Mouse (Mus musculus) forebrain, embryonic 16.5 days (tissue): ENCODE measurements around the gene Alox5. TPM values are rescaled to one million over a fixed set of nuclear protein-coding genes. Genes with fewer than 3 reads are reported as not detected.

ENCODE experiments used
- ATAC-seq: fragments of 200-750 bp; cut with Nextera tagmentation; 2 replicates; pipeline ENCODE4 v1.8.0; 2017; ENCODE audit warnings: mild to moderate bottlenecking, moderate library complexity
- H3K27ac ChIP-seq: fragments of 300-500 bp; sonication (generic); 2 replicates; pipeline ENCODE4 v1.5.1; 2014; ENCODE audit warnings: low read length, control low read depth
- H3K27me3 ChIP-seq: fragments of 300-500 bp; sonication (generic); replicated peaks from 2 replicates; pipeline ENCODE4 v1.6.1; 2014; ENCODE audit warnings: low read length; ENCODE audit not compliant: control insufficient read depth, insufficient read depth
- H3K36me3 ChIP-seq: fragments of 300-500 bp; sonication (generic); 2 replicates; pipeline ENCODE4 v1.6.1; 2014; ENCODE audit not compliant: control insufficient read depth, insufficient read depth
- H3K4me1 ChIP-seq: fragments of 300-500 bp; sonication (generic); replicated peaks from 2 replicates; pipeline ENCODE4 v1.6.1; 2014; ENCODE audit warnings: low read length; ENCODE audit not compliant: control insufficient read depth, insufficient read depth
- H3K4me2 ChIP-seq: fragments of 300-500 bp; sonication (generic); 2 replicates; pipeline ENCODE4 v1.6.1; 2014; ENCODE audit warnings: mild to moderate bottlenecking, low read length, control low read depth
- H3K4me3 ChIP-seq: fragments of 300-500 bp; sonication (generic); replicated peaks from 2 replicates; pipeline ENCODE4 v1.5.1; 2014; ENCODE audit warnings: mild to moderate bottlenecking, low read length, control low read depth
- H3K9ac ChIP-seq: fragments of 300-500 bp; sonication (generic); replicated peaks from 2 replicates; pipeline ENCODE4 v1.6.1; 2014; ENCODE audit warnings: low read depth, low read length, control low read depth
- H3K9me3 ChIP-seq: fragments of 300-500 bp; sonication (generic); 2 replicates; pipeline ENCODE4 v1.6.1; 2016; ENCODE audit warnings: low read length; ENCODE audit not compliant: control insufficient read depth
- WGBS: fragments of 180-500 bp; shearing (Covaris S2); extraction: QIAGEN DNeasy Blood & Tissue Kit; methylation state at CpG from one replicate; pipeline ENCODE4 v1.1.7; 2014; 5-methylcytosine and 5-hydroxymethylcytosine counted together
- polyA plus RNA-seq: library from polyadenylated mRNA; unstranded; fragments of >200 nt; fragmentation: Nextera tagmentation; extraction: Ambion mirVana; gene quantifications from 2 replicates; pipeline ENCODE4 v1.2.1, GENCODE M21; 2015

Gene Alox5
- polyA plus RNA-seq, 1 experiment from 2014 or later, result 0.52 TPM

- H3K9me3 ChIP-seq, result no peaks in the 10 kb centered on the region
- no peak overlapping the region for H3K4me3 ChIP-seq
- no peaks in the 10 kb centered on the region for H3K36me3 ChIP-seq
- H3K4me1 ChIP-seq, result no peaks in the 10 kb centered on the region
- H3K9ac ChIP-seq, result no peak overlapping the region
- 90% methylated on average over 7 of the region's 7 CpGs for WGBS
- ATAC-seq, result no peak
- no peak overlapping the region for H3K27ac ChIP-seq
- H3K4me2 ChIP-seq, result no peak overlapping the region
- no peaks in the 10 kb centered on the region for H3K27me3 ChIP-seq
These were observed 38.0 kb downstream of the Alox5 start for GRCm38 (mm10) chr6:116422991-116423390.

- no peak overlapping the region for H3K27ac ChIP-seq
- ATAC-seq, result no peak
- no peaks in the 10 kb centered on the region for H3K36me3 ChIP-seq
- H3K4me2 ChIP-seq, result no peak overlapping the region
- no peak overlapping the region for H3K4me3 ChIP-seq
- H3K9me3 ChIP-seq, result no peaks in the 10 kb centered on the region
- no peaks in the 10 kb centered on the region for H3K4me1 ChIP-seq
- WGBS, result 76% methylated on average over 10 of the region's 10 CpGs
- H3K9ac ChIP-seq, result no peak overlapping the region
- H3K27me3 ChIP-seq, result no peaks in the 10 kb centered on the region
These were observed 40.7 kb downstream of the Alox5 start for GRCm38 (mm10) chr6:116420271-116420670.

GRCm38 (mm10) chr6:116419699-116420098, 41.3 kb downstream of the Alox5 start:
- Histone ChIP-seq H3K36me3 (no peaks in the 10 kb centered on the region), H3K27ac (no peak overlapping the region), H3K27me3 (no peaks in the 10 kb centered on the region), H3K4me3 (no peak overlapping the region), H3K4me2 (no peak overlapping the region), H3K9me3 (no peaks in the 10 kb centered on the region), H3K4me1 (no peaks in the 10 kb centered on the region), H3K9ac (no peak overlapping the region)
- 76% methylated on average over 6 of the region's 6 CpGs for WGBS
- no peak for ATAC-seq

- no peak overlapping the region for H3K4me3 ChIP-seq
- H3K27me3 ChIP-seq, result no peaks in the 10 kb centered on the region
- H3K4me1 ChIP-seq, result no peaks in the 10 kb centered on the region
- no peak for ATAC-seq
- WGBS, result 57% methylated on average over 1 of the region's 1 CpGs
- no peak overlapping the region for H3K27ac ChIP-seq
- H3K36me3 ChIP-seq, result no peaks in the 10 kb centered on the region
- H3K9me3 ChIP-seq, result no peaks in the 10 kb centered on the region
- H3K4me2 ChIP-seq, result no peak overlapping the region
- H3K9ac ChIP-seq, result no peak overlapping the region
These were observed 42.5 kb downstream of the Alox5 start for GRCm38 (mm10) chr6:116418487-116418886.

GRCm38 (mm10) chr6:116417518-116418315, 43.3 kb downstream of the Alox5 start:
- Histone ChIP-seq H3K9ac (no peak overlapping the region), H3K27ac (no peak overlapping the region), H3K9me3 (no peaks in the 10 kb centered on the region), H3K4me3 (no peak overlapping the region), H3K27me3 (no peaks in the 10 kb centered on the region), H3K4me2 (no peak overlapping the region), H3K4me1 (no peaks in the 10 kb centered on the region), H3K36me3 (no peaks in the 10 kb centered on the region)
- ATAC-seq, result no peak
- WGBS, result 66% methylated on average over 6 of the region's 6 CpGs

GRCm38 (mm10) chr6:116416000-116416552, 44.9 kb downstream of the Alox5 start:
- H3K9ac ChIP-seq, result no peak overlapping the region
- H3K4me2 ChIP-seq, result no peak overlapping the region
- H3K4me3 ChIP-seq, result no peak overlapping the region
- H3K9me3 ChIP-seq, result no peaks in the 10 kb centered on the region
- no peaks in the 10 kb centered on the region for H3K36me3 ChIP-seq
- no peaks in the 10 kb centered on the region for H3K27me3 ChIP-seq
- H3K4me1 ChIP-seq, result no peaks in the 10 kb centered on the region
- H3K27ac ChIP-seq, result no peak overlapping the region
- ATAC-seq, result no peak
- 92% methylated on average over 6 of the region's 6 CpGs for WGBS

- ATAC-seq, result no peak
- Histone ChIP-seq H3K4me3 (no peak overlapping the region), H3K27me3 (no peaks in the 10 kb centered on the region), H3K4me2 (no peak overlapping the region), H3K36me3 (no peaks in the 10 kb centered on the region), H3K27ac (no peak overlapping the region), H3K9me3 (no peaks in the 10 kb centered on the region), H3K9ac (no peak overlapping the region), H3K4me1 (no peaks in the 10 kb centered on the region)
- 83% methylated on average over 12 of the region's 12 CpGs for WGBS
These were observed 45.8 kb downstream of the Alox5 start for GRCm38 (mm10) chr6:116415126-116415676.

- Histone ChIP-seq H3K27me3 (no peaks in the 10 kb centered on the region), H3K4me1 (no peaks in the 10 kb centered on the region), H3K9me3 (no peaks in the 10 kb centered on the region), H3K4me2 (no peak overlapping the region), H3K9ac (no peak overlapping the region), H3K4me3 (no peak overlapping the region), H3K36me3 (no peaks in the 10 kb centered on the region), H3K27ac (no peak overlapping the region)
- no peak for ATAC-seq
- WGBS, result 97% methylated on average over 14 of the region's 14 CpGs
These were observed 48.2 kb downstream of the Alox5 start for GRCm38 (mm10) chr6:116412546-116413325.

GRCm38 (mm10) chr6:116411716-116412115, 49.3 kb downstream of the Alox5 start:
- 76% methylated on average over 3 of the region's 3 CpGs for WGBS
- H3K9ac ChIP-seq, result no peak overlapping the region
- H3K36me3 ChIP-seq, result 0 out of 2 replicates have a peak, but pooled peaks cover 2% of the 10 kb centered on the region
- H3K9me3 ChIP-seq, result no peaks in the 10 kb centered on the region
- H3K4me2 ChIP-seq, result no peak overlapping the region
- no peak for ATAC-seq
- no peaks in the 10 kb centered on the region for H3K27me3 ChIP-seq
- H3K4me3 ChIP-seq, result no peak overlapping the region
- H3K27ac ChIP-seq, result no peak overlapping the region
- H3K4me1 ChIP-seq, result no peaks in the 10 kb centered on the region
